Mouse (Mus musculus) kidney, adult 8-10 months (tissue): Measurements from ENCODE around the gene D1Pas1.

ENCODE experiments used
- DNase-seq, 2 experiments: peaks; one replicate each; pipeline ENCODE4 v3.0.0; 2022

Gene D1Pas1

DNA sequence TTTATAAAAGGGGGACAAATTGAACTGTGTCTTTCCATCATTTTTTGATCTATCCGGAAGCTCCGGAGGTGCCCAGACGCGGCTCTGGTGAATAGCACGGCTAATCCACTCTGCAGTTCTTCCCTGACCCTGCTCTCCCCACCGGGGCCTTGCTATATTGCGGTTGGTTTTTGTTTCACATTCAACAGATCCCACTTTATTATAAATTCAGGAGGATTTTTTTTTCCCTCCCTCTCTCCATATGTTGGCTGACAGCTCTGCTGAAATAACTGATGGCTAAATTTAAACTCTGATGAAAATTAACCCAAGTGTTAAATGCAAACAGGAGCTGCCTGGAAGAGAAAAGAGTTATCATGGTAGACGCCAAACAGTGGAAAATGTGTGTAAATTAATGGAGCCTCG lies 21.1 kb downstream of the D1Pas1 start:
- no peak for DNase-seq

GRCm38 (mm10) chr1:186988822-186989221 lies 21.6 kb downstream of the D1Pas1 start:
- no peak for DNase-seq

- no peak for DNase-seq
Observed at GRCm38 (mm10) chr1:186991473-186991872, 24.3 kb downstream of the D1Pas1 start.

GRCm38 (mm10) chr1:186992113-186992512 lies 24.9 kb downstream of the D1Pas1 start:
- DNase-seq: no peak

DNA sequence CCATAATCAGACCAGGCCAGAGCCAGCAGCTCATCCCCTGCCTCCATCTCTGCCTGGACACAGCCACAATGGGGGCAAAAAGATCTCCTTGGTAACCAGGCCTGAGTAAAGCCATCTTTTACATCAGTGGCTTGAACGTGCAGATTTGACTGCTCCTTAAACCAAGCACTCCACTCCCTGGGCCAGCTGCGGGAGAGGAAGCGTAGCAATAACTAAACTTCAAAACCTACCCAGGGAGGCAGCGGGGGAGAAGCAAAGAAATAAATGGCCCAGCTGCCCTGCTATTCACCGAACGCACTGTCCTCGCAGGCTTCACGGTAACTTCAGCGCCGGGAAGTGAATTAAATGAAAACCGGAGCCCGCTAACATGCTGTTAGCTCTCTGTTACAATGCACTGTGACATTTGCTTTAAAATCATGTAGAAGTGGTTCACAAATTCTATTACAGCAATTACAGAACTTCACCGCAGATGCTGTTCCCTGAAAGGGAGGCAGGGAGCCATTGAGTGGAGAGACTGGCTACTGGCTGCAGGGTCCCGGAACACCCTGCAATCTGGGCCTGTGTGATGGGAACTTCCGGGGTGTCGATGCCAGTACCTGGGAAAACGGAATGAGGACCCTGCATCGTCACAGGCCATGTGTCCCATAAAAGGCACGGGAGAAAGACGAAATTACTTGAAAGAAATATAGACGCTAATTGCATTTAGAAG lies 30.5 kb downstream of the D1Pas1 start:
- no peak for DNase-seq

DNA sequence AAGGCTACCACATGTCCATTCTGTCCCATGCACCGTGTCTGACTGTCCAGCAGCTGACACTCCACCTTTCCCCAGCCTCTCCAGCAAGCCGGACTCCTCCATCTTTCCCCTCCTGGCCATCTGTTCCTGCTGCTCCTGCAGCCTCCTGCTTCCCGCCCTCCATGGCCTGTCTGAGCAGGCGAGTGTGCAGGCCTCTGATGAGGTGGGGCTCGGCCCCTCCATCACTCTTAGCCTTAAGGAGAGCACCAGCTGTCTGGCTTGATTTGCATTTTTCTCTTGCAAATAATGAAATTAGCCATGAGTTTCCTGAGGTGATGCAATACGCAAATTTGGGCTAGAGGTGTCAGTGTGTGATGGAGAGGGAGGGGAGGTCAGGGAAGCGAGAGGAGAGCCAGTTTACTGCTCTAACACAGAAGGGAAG lies 36.2 kb downstream of the D1Pas1 start:
- no peak for DNase-seq

- DNase-seq: no peak
Observed at GRCm38 (mm10) chr1:187004306-187004705, 37.1 kb downstream of the D1Pas1 start.

DNA sequence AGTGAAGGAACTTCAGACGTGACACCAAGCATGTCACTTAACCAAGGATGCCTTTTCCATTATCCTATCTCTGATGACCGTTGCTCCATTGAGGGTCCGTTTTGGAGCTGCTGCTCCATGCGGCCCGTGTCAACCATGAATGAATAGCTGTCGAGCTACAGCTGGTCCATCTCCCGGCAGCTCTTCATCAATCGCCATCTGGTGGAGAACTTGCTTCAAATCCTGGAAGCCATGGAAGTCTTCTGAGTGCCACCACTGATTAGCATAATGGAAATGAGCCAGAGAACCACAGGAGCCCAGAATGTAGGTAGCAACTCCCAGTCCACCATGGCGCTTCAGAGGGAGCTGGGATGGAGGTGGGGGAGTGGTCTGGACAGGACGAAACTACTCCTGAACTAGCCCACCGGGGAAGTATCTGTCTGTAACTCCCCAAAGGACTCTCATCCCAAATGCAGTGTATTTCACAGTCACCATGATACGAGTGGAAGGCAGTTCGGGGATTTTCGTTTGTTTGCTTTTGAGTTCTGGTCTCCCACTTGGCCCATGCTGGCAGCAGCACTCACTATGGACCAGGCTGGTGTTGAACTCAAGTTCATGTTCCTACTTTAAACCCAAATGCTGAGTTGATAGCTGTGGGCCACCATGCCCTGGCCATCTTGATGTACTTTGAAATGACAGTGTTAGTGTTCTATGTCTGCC lies 39.2 kb downstream of the D1Pas1 start:
- no peak for DNase-seq

DNA sequence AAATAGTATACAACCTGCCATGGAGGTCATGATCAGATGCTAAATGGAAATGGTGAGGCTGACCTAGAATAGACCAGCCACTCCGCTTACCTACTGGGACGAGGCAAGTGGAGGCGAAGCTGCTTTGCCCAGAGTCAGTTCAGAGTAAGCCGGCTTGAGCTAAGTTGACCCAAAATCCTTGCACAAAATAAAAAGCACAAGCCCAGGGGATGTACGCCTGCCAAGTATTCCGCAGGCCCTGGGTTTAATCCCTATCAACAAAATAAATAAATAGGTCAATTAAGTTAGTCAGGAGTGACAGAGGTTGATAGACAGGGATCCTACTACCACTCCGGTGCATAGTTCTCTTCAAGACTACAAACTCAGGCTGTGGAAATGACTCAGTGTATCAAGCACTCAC lies 41.0 kb downstream of the D1Pas1 start:
- DNase-seq: no peak

- DNase-seq: no peak
Observed at GRCm38 (mm10) chr1:187010071-187010470, 42.9 kb downstream of the D1Pas1 start.

GRCm38 (mm10) chr1:187011601-187012000 lies 44.4 kb downstream of the D1Pas1 start:
- no peak for DNase-seq

DNA sequence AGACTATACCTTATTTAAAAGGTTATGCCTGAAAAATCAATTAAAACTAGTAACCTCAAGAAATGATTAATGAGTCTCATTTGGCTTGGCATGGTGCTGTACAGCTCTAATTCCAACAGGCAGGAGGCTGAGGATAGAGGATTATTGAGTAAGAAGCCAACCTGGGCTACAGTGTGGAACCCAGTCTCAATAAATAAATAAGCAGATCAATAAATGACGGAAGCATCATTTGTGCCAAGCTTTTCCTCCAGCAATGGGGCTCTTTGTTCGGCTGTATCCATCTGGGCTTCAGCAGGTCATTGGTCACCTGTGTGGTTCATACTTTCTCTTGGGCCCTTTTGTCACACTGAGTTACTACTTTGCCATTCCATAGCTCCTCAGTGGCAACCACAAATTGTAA lies 46.9 kb downstream of the D1Pas1 start:
- no peak for DNase-seq

- no peak for DNase-seq
Observed at GRCm38 (mm10) chr1:187015673-187016072, 48.5 kb downstream of the D1Pas1 start.

DNA sequence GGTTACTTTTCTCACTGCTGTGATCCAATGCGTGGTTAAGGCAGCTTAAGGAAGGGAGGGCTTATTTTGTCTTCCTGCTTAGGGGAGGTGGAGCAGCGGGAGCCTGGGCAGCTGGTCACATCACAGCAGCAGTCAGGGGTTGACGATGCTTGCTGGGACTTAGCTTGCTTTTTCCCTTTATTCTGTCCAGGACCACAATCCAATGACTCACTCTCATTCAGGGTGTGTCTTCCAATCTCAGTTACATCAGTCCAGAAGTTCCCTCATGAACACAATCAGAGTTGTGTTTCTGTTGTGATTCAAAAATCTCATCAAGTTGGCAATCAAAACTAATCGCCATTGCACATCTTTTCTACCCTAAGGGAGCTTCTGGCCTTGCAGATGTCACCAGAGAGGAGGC lies 48.9 kb downstream of the D1Pas1 start:
- DNase-seq: no peak

DNA sequence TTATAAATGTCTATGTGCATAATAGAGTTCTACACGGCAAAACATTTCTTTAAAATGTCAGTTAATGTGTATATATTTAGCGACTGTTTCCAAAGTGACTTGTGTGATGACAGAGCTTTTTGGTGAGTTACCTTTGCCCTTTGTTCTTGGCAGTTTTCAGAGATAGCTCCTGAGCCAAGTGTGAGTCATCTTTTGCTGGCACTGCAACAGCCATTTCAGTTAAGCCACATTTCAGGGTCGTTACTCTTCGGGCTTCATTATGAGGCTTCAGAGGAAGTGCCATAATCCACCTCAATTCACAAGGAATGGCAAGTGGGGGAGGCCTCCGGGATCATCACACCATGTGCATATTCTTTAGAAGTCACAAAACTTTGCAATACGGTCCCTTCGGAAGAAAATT lies 52.8 kb downstream of the D1Pas1 start:
- DNase-seq: peak; percentile 33 to 36
